Mouse (Mus musculus): ENCODE data around the gene Itpr3. TPM values are rescaled to one million over a fixed set of nuclear protein-coding genes. Genes with fewer than 3 reads are reported as not detected.

The Itpr3 gene
- total and polyA plus RNA-seq, 2 experiments from 2014 or later, result 0.90 to 4.7 TPM

DNA sequence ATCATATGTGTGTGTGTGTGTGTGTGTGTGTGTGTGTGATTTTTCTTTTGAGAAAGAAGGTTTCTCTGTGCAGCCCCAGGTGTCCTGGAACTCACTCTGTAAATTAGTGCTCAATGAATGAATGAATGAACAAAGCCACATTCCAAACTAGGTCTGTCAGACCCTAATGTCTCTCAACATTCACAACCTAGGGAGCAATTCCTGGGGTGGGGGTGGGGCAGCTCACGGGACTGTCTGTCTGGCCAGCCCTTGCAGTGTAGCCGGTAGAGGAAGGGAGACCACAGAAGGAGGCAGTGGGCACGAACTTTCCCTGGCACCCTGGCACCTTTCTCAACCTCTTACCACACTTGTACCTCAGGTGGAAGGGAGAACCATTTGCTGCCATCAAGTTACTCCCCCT lies 77.6 kb downstream of the Itpr3 start:
- Histone ChIP-seq H3K27me3 (ENCODE audit: insufficient read depth, low read length) (no peaks in the 10 kb centered on the region), H3K9ac (replicated peaks; ENCODE audit: low read length, poor library complexity, severe bottlenecking) (no peak overlapping the region), H3K36me3 (ENCODE audit: insufficient read depth, low read length) (no peaks in the 10 kb centered on the region; the same call in 1 of the 2 replicates), H3K4me1 (ENCODE audit: insufficient read depth, low read length) (peaks cover 10% of the 10 kb centered on the region; the same call in 1 of the 2 replicates), H3K9me3 (ENCODE audit: low read length) (no peaks in the 10 kb centered on the region), H3K27ac (ENCODE audit: low read depth, low read length) (no peak overlapping the region), H3K4me2 (ENCODE audit: low read depth, low read length, poor library complexity, severe bottlenecking) (no peak overlapping the region), H3K4me3 (ENCODE audit: low read depth, low read length) (no peak overlapping the region)
- ATAC-seq (ENCODE audit: low FRiP score) (no peak), DNase-seq (ENCODE audit: low spot score) (no peak)
- 30% methylated on average over 3 of the region's 3 CpGs for WGBS
- no peak for TF ChIP-seq CTCF (IDR thresholded peaks at IDR 0.05)

DNA sequence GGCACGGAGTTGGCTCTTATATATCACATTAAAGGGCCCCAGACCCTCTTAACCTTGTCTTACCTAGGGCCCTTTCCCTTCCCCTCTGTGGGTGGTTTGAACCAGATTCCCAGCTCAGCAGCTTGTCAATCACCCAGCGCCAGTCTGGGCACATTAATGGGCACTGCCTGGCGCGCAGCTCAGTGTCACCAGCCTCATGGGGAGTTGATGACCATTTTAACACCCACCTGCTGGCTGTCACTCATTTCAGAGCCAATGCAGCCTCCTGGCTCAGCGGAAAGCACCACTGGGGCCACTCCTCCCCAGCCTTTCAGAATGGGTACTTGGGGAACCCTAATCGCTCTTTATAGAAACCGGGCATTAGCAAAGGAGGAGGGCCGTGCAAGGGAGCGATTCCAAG lies 81.3 kb downstream of the Itpr3 start:
- no peak overlapping the region for H3K4me3 ChIP-seq (ENCODE audit: low read depth, low read length)
- WGBS, result 58% methylated on average over 9 of the region's 9 CpGs

GRCm38 (mm10) chr17:27139304-27139703 lies 82.2 kb downstream of the Itpr3 start:
- Histone ChIP-seq H3K27me3 (ENCODE audit: insufficient read depth, low read length) (no peaks in the 10 kb centered on the region), H3K27ac (ENCODE audit: low read depth, low read length) (no peak overlapping the region), H3K4me3 (ENCODE audit: low read depth, low read length) (no peak overlapping the region), H3K4me2 (ENCODE audit: low read depth, low read length, poor library complexity, severe bottlenecking) (no peak overlapping the region), H3K4me1 (ENCODE audit: insufficient read depth, low read length) (peaks cover 11% of the 10 kb centered on the region), H3K9ac (replicated peaks; ENCODE audit: low read length, poor library complexity, severe bottlenecking) (0 out of 2 replicates have a peak overlapping the region, but pooled peaks have one; percentile 1), H3K36me3 (ENCODE audit: insufficient read depth, low read length) (no peaks in the 10 kb centered on the region), H3K9me3 (ENCODE audit: low read length) (no peaks in the 10 kb centered on the region)
- DNase-seq (ENCODE audit: low spot score) (peak; percentile 45), ATAC-seq (ENCODE audit: low FRiP score) (no peak)
- no peak for TF ChIP-seq CTCF (IDR thresholded peaks at IDR 0.05)
- 43% methylated on average over 7 of the region's 7 CpGs for WGBS

More for the DNA sequence above, 81.3 kb downstream of the Itpr3 start:
- H3K9me3 ChIP-seq (ENCODE audit: low read length), result no peaks in the 10 kb centered on the region
- no peak for DNase-seq (ENCODE audit: low spot score)
- ATAC-seq (ENCODE audit: low FRiP score), result no peak
- H3K4me2 ChIP-seq (ENCODE audit: low read depth, low read length, poor library complexity, severe bottlenecking), result no peak overlapping the region
- H3K9ac ChIP-seq (replicated peaks; ENCODE audit: low read length, poor library complexity, severe bottlenecking), result no peak overlapping the region
- no peaks in the 10 kb centered on the region for H3K27me3 ChIP-seq (ENCODE audit: insufficient read depth, low read length)
- no peak for TF ChIP-seq CTCF (IDR thresholded peaks at IDR 0.05)
- H3K27ac ChIP-seq (ENCODE audit: low read depth, low read length), result no peak overlapping the region
- peaks cover 11% of the 10 kb centered on the region for H3K4me1 ChIP-seq (ENCODE audit: insufficient read depth, low read length)
- H3K36me3 ChIP-seq (ENCODE audit: insufficient read depth, low read length), result no peaks in the 10 kb centered on the region

GRCm38 (mm10) chr17:27140262-27140661 lies 83.2 kb downstream of the Itpr3 start:
- Histone ChIP-seq H3K4me3 (ENCODE audit: low read depth, low read length) (no peak overlapping the region), H3K9ac (replicated peaks; ENCODE audit: low read length, poor library complexity, severe bottlenecking) (no peak overlapping the region), H3K4me2 (ENCODE audit: low read depth, low read length, poor library complexity, severe bottlenecking) (no peak overlapping the region), H3K27ac (ENCODE audit: low read depth, low read length) (no peak overlapping the region), H3K4me1 (ENCODE audit: insufficient read depth, low read length) (peaks cover 11% of the 10 kb centered on the region), H3K27me3 (ENCODE audit: insufficient read depth, low read length) (no peaks in the 10 kb centered on the region), H3K9me3 (ENCODE audit: low read length) (no peaks in the 10 kb centered on the region), H3K36me3 (ENCODE audit: insufficient read depth, low read length) (no peaks in the 10 kb centered on the region)
- DNase-seq (ENCODE audit: low spot score), result peak; percentile 32
- ATAC-seq (ENCODE audit: low FRiP score), result no peak
- no peak for TF ChIP-seq CTCF (IDR thresholded peaks at IDR 0.05)
- WGBS, result 27% methylated on average over 9 of the region's 9 CpGs

DNA sequence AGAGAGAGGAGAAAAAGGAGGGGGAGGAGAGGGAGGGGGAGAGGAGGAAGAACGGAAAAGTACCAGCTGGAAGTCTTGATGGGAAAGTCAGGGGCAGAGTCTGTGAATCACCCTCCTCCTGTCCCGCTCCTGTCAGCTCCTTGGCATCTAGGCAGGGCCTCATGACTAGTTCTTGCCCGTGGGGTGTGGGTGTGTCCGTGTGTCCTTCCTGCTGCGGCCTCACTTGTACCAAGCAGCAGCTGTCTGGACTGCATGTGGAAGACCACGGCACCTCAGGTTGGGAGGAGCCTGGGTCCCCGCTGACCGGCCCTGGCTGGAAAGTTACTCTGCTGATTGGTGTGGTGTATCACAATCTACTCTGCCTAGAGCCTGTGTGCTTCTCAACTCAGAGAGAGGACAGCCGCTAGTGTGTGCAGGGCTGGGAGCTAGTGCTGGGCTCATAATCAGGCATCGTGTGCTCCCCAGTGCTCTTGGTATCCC lies 84.9 kb downstream of the Itpr3 start:
- Histone ChIP-seq H3K27me3 (ENCODE audit: insufficient read depth, low read length) (no peaks in the 10 kb centered on the region), H3K27ac (ENCODE audit: low read depth, low read length) (no peak overlapping the region), H3K4me2 (ENCODE audit: low read depth, low read length, poor library complexity, severe bottlenecking) (no peak overlapping the region), H3K4me3 (ENCODE audit: low read depth, low read length) (no peak overlapping the region), H3K36me3 (ENCODE audit: insufficient read depth, low read length) (no peaks in the 10 kb centered on the region), H3K9ac (replicated peaks; ENCODE audit: low read length, poor library complexity, severe bottlenecking) (no peak overlapping the region), H3K4me1 (ENCODE audit: insufficient read depth, low read length) (peaks cover 11% of the 10 kb centered on the region), H3K9me3 (ENCODE audit: low read length) (no peaks in the 10 kb centered on the region)
- ATAC-seq (ENCODE audit: low FRiP score) (no peak), DNase-seq (ENCODE audit: low spot score) (no peak)
- 64% methylated on average over 10 of the region's 10 CpGs for WGBS
- TF ChIP-seq CTCF (IDR thresholded peaks at IDR 0.05), result no peak

DNA sequence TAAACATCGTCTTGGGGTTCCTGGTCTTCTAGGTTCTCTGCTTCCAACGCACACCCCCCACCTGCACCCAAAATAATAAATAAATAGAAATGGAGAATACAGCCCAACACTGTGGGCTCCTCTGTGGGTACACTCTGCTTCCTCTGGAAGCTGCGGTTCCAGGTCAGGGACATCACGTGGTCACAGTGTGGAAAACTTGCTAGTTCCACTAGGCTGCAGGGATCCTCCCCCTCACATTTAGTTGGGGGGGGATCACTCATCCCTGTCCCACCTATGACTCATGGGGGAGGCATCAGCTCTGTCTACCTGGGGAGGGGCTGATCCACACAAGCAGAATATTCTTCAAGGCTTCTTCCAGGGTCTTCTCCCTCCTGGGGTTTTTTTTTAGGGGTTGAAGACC lies 87.0 kb downstream of the Itpr3 start:
- H3K4me3 ChIP-seq (ENCODE audit: low read depth, low read length), result no peak overlapping the region
- WGBS, result 87% methylated on average over 4 of the region's 4 CpGs
- no peak overlapping the region for H3K4me2 ChIP-seq (ENCODE audit: low read depth, low read length, poor library complexity, severe bottlenecking)
- TF ChIP-seq CTCF (IDR thresholded peaks at IDR 0.05), result no peak
- H3K9me3 ChIP-seq (ENCODE audit: low read length), result no peaks in the 10 kb centered on the region
- DNase-seq (ENCODE audit: low spot score) (no peak), ATAC-seq (ENCODE audit: low FRiP score) (no peak)
- H3K4me1 ChIP-seq (ENCODE audit: insufficient read depth, low read length), result peaks cover 11% of the 10 kb centered on the region
- no peaks in the 10 kb centered on the region for H3K36me3 ChIP-seq (ENCODE audit: insufficient read depth, low read length)
- H3K27me3 ChIP-seq (ENCODE audit: insufficient read depth, low read length), result no peaks in the 10 kb centered on the region
- H3K9ac ChIP-seq (replicated peaks; ENCODE audit: low read length, poor library complexity, severe bottlenecking), result no peak overlapping the region
- no peak overlapping the region for H3K27ac ChIP-seq (ENCODE audit: low read depth, low read length)
